In the genomic region with DNA sequence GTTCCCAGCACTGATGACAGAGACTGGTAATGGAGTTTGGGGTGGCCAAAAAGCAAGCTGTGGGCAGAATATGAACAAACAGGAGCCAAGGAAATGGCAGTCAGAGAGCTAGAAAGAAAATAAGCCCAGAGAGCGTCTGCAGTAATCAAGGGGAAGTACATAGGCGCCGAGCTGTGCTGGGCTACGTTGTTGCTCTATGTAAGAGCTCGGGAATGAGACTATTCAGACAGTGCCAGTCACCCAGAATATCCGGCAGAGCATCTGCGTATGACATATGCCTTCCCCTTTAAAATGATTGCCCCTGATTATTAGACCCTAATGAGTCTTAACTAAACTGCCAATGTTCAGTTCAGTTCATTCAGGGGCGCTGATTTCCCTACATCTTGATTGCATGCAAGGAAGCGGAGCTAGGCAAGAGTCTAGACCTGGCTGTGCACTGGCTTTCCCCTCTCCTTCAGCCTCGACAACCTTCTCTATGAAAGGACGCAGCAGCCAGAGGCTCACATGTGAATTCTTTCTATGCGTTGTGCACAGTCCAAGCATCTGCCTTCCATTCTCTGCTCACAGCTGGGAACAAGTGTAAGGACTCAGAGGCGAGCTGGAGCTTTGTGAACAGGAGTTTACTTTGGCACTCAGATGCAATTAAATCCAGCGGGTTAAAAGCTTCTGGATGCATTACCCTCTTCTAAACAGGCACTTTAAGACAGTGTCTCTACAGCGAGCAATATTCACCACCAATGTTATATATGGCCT, we compare ENCODE assay signal across 12 mouse cellular contexts.
DNase-seq lines count a peak whose midpoint lies in the region; ATAC-seq and TF ChIP-seq lines count a peak whose summit lies in the region.
"Had no signal": no experiment of that assay in that cellular context is flagged by ENCODE, and none has a peak within 500 bp of the region (broad histone marks: within the 10 kb centered on the region; RNA-seq: fewer than 3 reads in every experiment).

No protein-coding gene starts in this region.

- H3K27me3 ChIP-seq in lung, embryonic 14.5 days (ENCODE audit: insufficient read depth, low read length): no peaks in the 10 kb centered on the region
- no peaks in the 10 kb centered on the region for H3K27me3 ChIP-seq in lung, postnatal 0 days (replicated peaks; ENCODE audit: insufficient read depth, low read length)
- no peaks in the 10 kb centered on the region for H3K27me3 ChIP-seq in embryonic facial prominence, embryonic 14.5 days (replicated peaks; ENCODE audit: control insufficient read depth, insufficient read depth, low read length)
- H3K27me3 ChIP-seq in stomach, embryonic 14.5 days (ENCODE audit: control insufficient read depth, insufficient read depth, low read length): no peaks in the 10 kb centered on the region

- 59% methylated on average over 15 of the region's 15 CpGs for WGBS in lung, embryonic 14.5 days
- WGBS in lung, postnatal 0 days: 61% methylated on average over 15 of the region's 15 CpGs
- WGBS in embryonic facial prominence, embryonic 14.5 days: 39% methylated on average over 15 of the region's 15 CpGs
- 43% methylated on average over 15 of the region's 15 CpGs for WGBS in stomach, embryonic 14.5 days

- no peak overlapping the region for H3K4me2 ChIP-seq in lung, embryonic 14.5 days
- no peak overlapping the region for H3K4me2 ChIP-seq in lung, postnatal 0 days (replicated peaks; ENCODE audit: low read depth, low read length)
- no peak overlapping the region for H3K4me2 ChIP-seq in embryonic facial prominence, embryonic 14.5 days (ENCODE audit: low read depth, low read length)
- no peak overlapping the region; the same call in 1 of the 2 replicates for H3K4me2 ChIP-seq in stomach, embryonic 14.5 days (replicated peaks; ENCODE audit: low read depth, low read length)

- H3K4me3 ChIP-seq in lung, embryonic 14.5 days (ENCODE audit: low read depth, low read length): no peak overlapping the region
- H3K4me3 ChIP-seq in lung, postnatal 0 days (ENCODE audit: low read depth, low read length): no peak overlapping the region
- H3K4me3 ChIP-seq in embryonic facial prominence, embryonic 14.5 days (ENCODE audit: low read depth, low read length): no peak overlapping the region
- H3K4me3 ChIP-seq in stomach, embryonic 14.5 days (ENCODE audit: low read depth, low read length): no peak overlapping the region

- no peak overlapping the region for H3K27ac ChIP-seq in lung, embryonic 14.5 days (ENCODE audit: low read depth)
- H3K27ac ChIP-seq in lung, postnatal 0 days (ENCODE audit: low read length): no peak overlapping the region
- 0 out of 2 replicates have a peak overlapping the region, but pooled peaks have one; percentile 8 for H3K27ac ChIP-seq in embryonic facial prominence, embryonic 14.5 days (replicated peaks; ENCODE audit: low read depth, low read length)
- peak overlapping the region; percentile 76 for H3K27ac ChIP-seq in stomach, embryonic 14.5 days (ENCODE audit: low read length)

- no peak for TF ChIP-seq CTCF in lung, embryonic 14.5 days (IDR thresholded peaks at IDR 0.05; ENCODE audit: low read depth)
- TF ChIP-seq CTCF in lung, postnatal 0 days (IDR thresholded peaks at IDR 0.05): no peak

- no peak overlapping the region for H3K9ac ChIP-seq in lung, embryonic 14.5 days
- H3K9ac ChIP-seq in lung, postnatal 0 days (replicated peaks; ENCODE audit: low read depth): no peak overlapping the region
- H3K9ac ChIP-seq in embryonic facial prominence, embryonic 14.5 days (ENCODE audit: low read depth, low read length): no peak overlapping the region
- no peak overlapping the region for H3K9ac ChIP-seq in stomach, embryonic 14.5 days (replicated peaks; ENCODE audit: low read depth, low read length)

- no peaks in the 10 kb centered on the region for H3K9me3 ChIP-seq in lung, embryonic 14.5 days (ENCODE audit: low read depth, low read length)
- no peaks in the 10 kb centered on the region for H3K9me3 ChIP-seq in lung, postnatal 0 days (ENCODE audit: low read length)
- H3K9me3 ChIP-seq in embryonic facial prominence, embryonic 14.5 days (ENCODE audit: control insufficient read depth, low read length): no peaks in the 10 kb centered on the region; the same call in 1 of the 2 replicates
- no peaks in the 10 kb centered on the region for H3K9me3 ChIP-seq in stomach, embryonic 14.5 days (ENCODE audit: control insufficient read depth, low read depth, low read length)

- no peak for DNase-seq in lung, embryonic 14.5 days
- DNase-seq in lung, postnatal 0 days (ENCODE audit: low spot score): no peak
- peak; percentile 90 for DNase-seq in embryonic facial prominence, embryonic 14.5 days (ENCODE audit: low spot score)
- DNase-seq in hindlimb bud, embryonic 11.5 days (ENCODE audit: extremely low spot score, low read depth, low spot score): peak; percentile 41
- DNase-seq in layer of hippocampus, postnatal 10 days (ENCODE audit: low spot score in 2 of 2): no peak
- DNase-seq in frontal cortex, postnatal 36 days (ENCODE audit: low spot score in 2 of 2): no peak
- DNase-seq: adrenal gland, postnatal 25 days; cerebellum, adult 9-10 months; heart, postnatal 36 days; kidney, postnatal 25 days; lung, postnatal 14 days had no signal

- no peaks in the 10 kb centered on the region for H3K4me1 ChIP-seq in lung, embryonic 14.5 days (ENCODE audit: insufficient read depth)
- no peaks in the 10 kb centered on the region for H3K4me1 ChIP-seq in lung, postnatal 0 days (ENCODE audit: insufficient read depth, low read depth, low read length)
- peaks cover 21% of the 10 kb centered on the region for H3K4me1 ChIP-seq in embryonic facial prominence, embryonic 14.5 days (ENCODE audit: control insufficient read depth, insufficient read depth, low read length)
- peaks cover 19% of the 10 kb centered on the region; the same call in 1 of the 2 replicates for H3K4me1 ChIP-seq in stomach, embryonic 14.5 days (ENCODE audit: control insufficient read depth, insufficient read depth, low read length)

- TF ChIP-seq EP300 in lung, postnatal 0 days (IDR thresholded peaks at IDR 0.05): no peak

- H3K36me3 ChIP-seq in lung, embryonic 14.5 days (ENCODE audit: insufficient read depth): no peaks in the 10 kb centered on the region
- no peaks in the 10 kb centered on the region for H3K36me3 ChIP-seq in lung, postnatal 0 days (ENCODE audit: insufficient read depth, low read length)
- no peaks in the 10 kb centered on the region for H3K36me3 ChIP-seq in embryonic facial prominence, embryonic 14.5 days (ENCODE audit: control insufficient read depth, insufficient read depth, low read length)
- H3K36me3 ChIP-seq in stomach, embryonic 14.5 days (ENCODE audit: control insufficient read depth, insufficient read depth, low read length): no peaks in the 10 kb centered on the region

- ATAC-seq in lung, embryonic 14.5 days (ENCODE audit: insufficient read depth): 0 out of 2 replicates have a peak, but pooled peaks have one; percentile 38
- no peak for ATAC-seq in lung, postnatal 0 days
- peak; percentile 83; the same call in 1 of the 2 replicates for ATAC-seq in embryonic facial prominence, embryonic 14.5 days (ENCODE audit: low read depth)
- peak; percentile 83; the same call in 1 of the 2 replicates for ATAC-seq in stomach, embryonic 14.5 days (ENCODE audit: insufficient number of reproducible peaks, insufficient read depth, low FRiP score, low read depth)

Comparison
In these comparisons a context has a peak if more than half of its experiments do, and no peak if none do; other contexts are left out.
1. DNase-seq: peak in embryonic facial prominence, embryonic 14.5 days (single experiment) and hindlimb bud, embryonic 11.5 days (single experiment); none in lung, embryonic 14.5 days (single experiment), lung, postnatal 0 days (single experiment), layer of hippocampus, postnatal 10 days (0 of 2) and frontal cortex, postnatal 36 days (0 of 2).
2. H3K27ac ChIP-seq: peak in embryonic facial prominence, embryonic 14.5 days (single experiment) and stomach, embryonic 14.5 days (single experiment); none in lung, embryonic 14.5 days (single experiment) and lung, postnatal 0 days (single experiment).